Mouse (Mus musculus) myocyte (in vitro differentiated cells): ENCODE results near the gene Prkn.

ENCODE experiments used
- CEBPB ChIP-seq: IDR thresholded peaks from 2 replicates; pipeline ENCODE4 v1.6.1; 2011; ENCODE audit warnings: mild to moderate bottlenecking, moderate library complexity; ENCODE audit not compliant: poor library complexity, insufficient read depth, severe bottlenecking
- E2F4 ChIP-seq: IDR thresholded peaks from one replicate; pipeline ENCODE4 v1.6.1; 2011; ENCODE audit warnings: mild to moderate bottlenecking, control low read depth, moderate library complexity; ENCODE audit not compliant: insufficient read depth
- MAX ChIP-seq: IDR thresholded peaks from one replicate; pipeline ENCODE4 v1.6.1; 2011; ENCODE audit warnings: low read depth, mild to moderate bottlenecking, control low read depth
- MYOD1 ChIP-seq, 3 experiments: IDR thresholded peaks; one replicate each; pipeline ENCODE4 v1.6.1; 2011; ENCODE audit warnings: control low read depth in 2 of 3, low read depth in 2 of 3, mild to moderate bottlenecking in 2 of 3, moderate library complexity in 1 of 3; ENCODE audit not compliant: insufficient read length in 2 of 3, control insufficient read depth in 1 of 3
- POLR2A ChIP-seq: IDR thresholded peaks from one replicate; pipeline ENCODE4 v1.6.1; 2011; ENCODE audit warnings: low read depth, mild to moderate bottlenecking, control low read depth, moderate library complexity; ENCODE audit not compliant: insufficient read length
- POLR2AphosphoS2 ChIP-seq: IDR thresholded peaks from one replicate; pipeline ENCODE4 v1.6.1; 2011; ENCODE audit warnings: low read depth, control low read depth; ENCODE audit not compliant: insufficient read length
- SRF ChIP-seq: IDR thresholded peaks from one replicate; pipeline ENCODE4 v1.6.1; 2011; ENCODE audit warnings: low read depth; ENCODE audit not compliant: control insufficient read depth, insufficient read length

DNA sequence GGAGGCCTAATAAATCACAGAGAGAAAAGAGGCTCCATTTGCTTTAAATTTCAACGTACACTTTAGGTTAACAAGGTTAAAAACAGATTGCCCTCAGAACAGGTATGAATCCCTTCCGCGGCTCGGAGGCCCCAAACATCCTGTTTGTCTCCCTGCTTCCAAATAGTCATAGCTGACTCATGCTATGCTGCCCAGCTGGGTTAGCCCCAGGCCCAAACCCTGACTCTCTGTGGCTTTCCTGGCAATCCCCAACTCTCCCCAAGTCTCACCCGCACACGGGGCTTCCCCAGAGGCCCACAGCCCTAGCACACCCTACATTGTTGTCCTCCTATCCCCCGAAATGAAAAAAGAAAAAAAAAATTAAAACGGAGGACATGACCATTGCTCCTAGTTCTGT is 1110.0 kb downstream of the Prkn start:
- no peak for TF ChIP-seq POLR2A
- no peak for TF ChIP-seq SRF
- no peak for TF ChIP-seq POLR2AphosphoS2
- TF ChIP-seq CEBPB, result no peak
- no peak for TF ChIP-seq MAX
- no peak for TF ChIP-seq MYOD1 (IDR thresholded peaks at IDR 0.05; ENCODE audit: control insufficient read depth in 1 of 3, insufficient read length in 2 of 3, low read depth in 2 of 3)
- no peak for TF ChIP-seq E2F4
